Mouse (Mus musculus): ENCODE measurements around the gene Sh3pxd2a.

- TF ChIP-seq CTCF (IDR thresholded peaks at IDR 0.05; ENCODE audit: low read depth) (no peak), EP300 (IDR thresholded peaks at IDR 0.05; ENCODE audit: low read depth) (no peak)
These were observed 203.0 kb downstream of the Sh3pxd2a start for GRCm38 (mm10) chr19:47261196-47261595.

Measured in heart, postnatal 0 days (tissue).